8 mouse cellular contexts compared by ENCODE assay signal in the genomic region with DNA sequence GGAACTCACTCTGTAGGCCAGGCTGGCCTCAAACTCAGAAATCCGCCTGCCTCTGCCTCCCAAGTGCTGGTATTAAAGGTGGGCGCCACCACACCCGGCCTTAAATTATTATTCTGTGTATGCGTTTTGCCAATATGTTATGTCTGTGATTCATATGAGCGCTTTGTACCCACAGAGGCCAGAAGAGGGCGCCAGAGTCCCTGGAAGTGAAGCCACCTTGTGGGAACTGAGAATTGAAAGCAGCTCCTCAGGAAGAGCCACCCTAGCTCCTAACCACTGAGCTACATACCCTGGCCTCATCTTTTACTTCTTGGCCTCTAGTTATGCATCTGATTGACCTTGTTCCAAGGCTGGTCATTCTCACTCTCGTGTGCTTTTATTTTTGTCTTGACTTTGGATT. TPM values are rescaled to one million over a fixed set of nuclear protein-coding genes. Genes with fewer than 3 reads are reported as not detected.
A peak's percentile ranks its signal among the peaks of the same experiment; 100 is the strongest.
DNase-seq lines count a peak whose midpoint lies in the region; ATAC-seq lines count a peak whose summit lies in the region.

No protein-coding gene starts in this region.

- intact Hi-C loops in gastrocnemius, postnatal 36 days (cut with DNase I), result loop anchor here (1.0 kb wide), 1 partner anchor 89 kb away; no protein-coding TSS in a partner anchor

- no peak for ATAC-seq in cerebellum, adult (ENCODE audit: insufficient number of reproducible peaks, low FRiP score, low TSS enrichment)
- ATAC-seq in megakaryocyte, adult 5-6 weeks (ENCODE audit: poor library complexity, severe bottlenecking), result peak; percentile 81

- peak; percentile 30 for DNase-seq in cerebellum, adult 11 months
- peak; percentile 95 for DNase-seq in NIH3T3 (ENCODE audit: low read depth)
- peak; percentile 84 to 87 for DNase-seq in cerebellum, postnatal 10 days
- peak; percentile 80 to 85 for DNase-seq in gastrocnemius, postnatal 36 days
- DNase-seq in layer of hippocampus, adult 9-11 months, result peak; percentile 49
- peak; percentile 78 to 88 for DNase-seq in spleen, postnatal 36 days (ENCODE audit: low spot score in 2 of 2)

RNA-seq across cellular contexts. Expression of a gene that starts 2.5 kb away (rescaled TPM):
- total RNA-seq in gastrocnemius, postnatal 36 days (2021), result 1 to 10 TPM; 1.2 to 1.4 TPM
- total RNA-seq in megakaryocyte, adult 5-6 weeks (2015), result 10.1 and 10.2 TPM in 2 replicates
- 20.2 and 21.2 TPM in 2 replicates for total RNA-seq in megakaryocyte, adult 5-6 weeks (2017)

RNA-seq across cellular contexts. Expression of a gene that starts 20.7 kb away (rescaled TPM):
- 1 to 10 TPM; 7.0 to 7.3 TPM for total RNA-seq in gastrocnemius, postnatal 36 days (2021)
- 119 and 136 TPM in 2 replicates for total RNA-seq in megakaryocyte, adult 5-6 weeks (2015)
- 69.1 and 73.0 TPM in 2 replicates for total RNA-seq in megakaryocyte, adult 5-6 weeks (2017)

RNA-seq across cellular contexts. Expression of a gene that starts 35.4 kb away (rescaled TPM):
- total RNA-seq in gastrocnemius, postnatal 36 days (2021), result 1 to 10 TPM; 1.4 to 2.0 TPM
- 22.6 and 25.4 TPM in 2 replicates for total RNA-seq in megakaryocyte, adult 5-6 weeks (2015)
- total RNA-seq in megakaryocyte, adult 5-6 weeks (2017), result 33.0 and 34.0 TPM in 2 replicates

RNA-seq across cellular contexts. Expression of a gene that starts 53.8 kb away (rescaled TPM):
- not detected for total RNA-seq in gastrocnemius, postnatal 36 days (2021)
- 4.7 and 5.2 TPM in 2 replicates for total RNA-seq in megakaryocyte, adult 5-6 weeks (2015)
- 5.7 and 6.4 TPM in 2 replicates for total RNA-seq in megakaryocyte, adult 5-6 weeks (2017)

RNA-seq across cellular contexts. Expression of a gene that starts 59.8 kb away (rescaled TPM):
- total RNA-seq in gastrocnemius, postnatal 36 days (2021), result under 1 TPM; 0.59 to 0.89 TPM
- total RNA-seq in megakaryocyte, adult 5-6 weeks (2015), result 4.7 and 5.1 TPM in 2 replicates
- 4.2 and 5.1 TPM in 2 replicates for total RNA-seq in megakaryocyte, adult 5-6 weeks (2017)

Comparison
In these comparisons a context has a peak if more than half of its experiments do, and no peak if none do; other contexts are left out.
1. DNase-seq: peak in every context shown above with its lines; median percentile 95 in NIH3T3; 86 in cerebellum, postnatal 10 days; 83 in spleen, postnatal 36 days; 82 in gastrocnemius, postnatal 36 days; 49 in layer of hippocampus, adult 9-11 months; 30 in cerebellum, adult 11 months.
2. RNA of a gene that starts 2.5 kb away (total RNA-seq): 10.1 to 21.2 TPM in megakaryocyte, adult 5-6 weeks; 1.2 to 1.4 TPM in gastrocnemius, postnatal 36 days; every median in the first group is over 4 times any median in the second.
3. RNA of a gene that starts 20.7 kb away (total RNA-seq): 69.1 to 136 TPM in megakaryocyte, adult 5-6 weeks; 7.0 to 7.3 TPM in gastrocnemius, postnatal 36 days; every median in the first group is over 4 times any median in the second.
4. RNA of a gene that starts 35.4 kb away (total RNA-seq): 22.6 to 34.0 TPM in megakaryocyte, adult 5-6 weeks; 1.4 to 2.0 TPM in gastrocnemius, postnatal 36 days; every median in the first group is over 4 times any median in the second.